Mouse (Mus musculus) Muller cell, postnatal 12 days (primary cell): ENCODE measurements around the gene Amer2.
A peak's percentile ranks its signal among the peaks of the same experiment; 100 is the strongest.

Experiments
- DNase-seq: peaks from one replicate; pipeline ENCODE4 v3.0.0-alpha.2; 2015; ENCODE audit errors: inconsistent ontology term

Gene Amer2

GRCm38 (mm10) chr14:60372821-60373309, at the start of gene Amer2:
Amer2 (plus strand) TSS chr14:60373259.
- no peak for DNase-seq

GRCm38 (mm10) chr14:60340001-60340400, 33.1 kb upstream of the Amer2 start:
- peak; percentile 9 for DNase-seq

- DNase-seq = peak; percentile 34
Observed at GRCm38 (mm10) chr14:60340570-60340969, 32.5 kb upstream of the Amer2 start.

GRCm38 (mm10) chr14:60345326-60345876, 27.7 kb upstream of the Amer2 start:
- no peak for DNase-seq

- DNase-seq = no peak
Observed at GRCm38 (mm10) chr14:60358347-60358746, 14.7 kb upstream of the Amer2 start.

- no peak for DNase-seq
Observed at GRCm38 (mm10) chr14:60361380-60362212, 11.5 kb upstream of the Amer2 start.

GRCm38 (mm10) chr14:60366729-60367128, 6.3 kb upstream of the Amer2 start:
- DNase-seq = no peak

- no peak for DNase-seq
Observed at GRCm38 (mm10) chr14:60368769-60369666, 4.0 kb upstream of the Amer2 start.

- DNase-seq = no peak
Observed at GRCm38 (mm10) chr14:60369667-60370315, 3.3 kb upstream of the Amer2 start.

GRCm38 (mm10) chr14:60377107-60377506, 4.0 kb downstream of the Amer2 start:
- DNase-seq = no peak

GRCm38 (mm10) chr14:60377546-60377945, 4.5 kb downstream of the Amer2 start:
- no peak for DNase-seq

- DNase-seq = peak; percentile 74
Observed at GRCm38 (mm10) chr14:60378057-60378565, 5.1 kb downstream of the Amer2 start.

- DNase-seq = peak; percentile 51
Observed at GRCm38 (mm10) chr14:60378566-60379322, 5.7 kb downstream of the Amer2 start.

- no peak for DNase-seq
Observed at GRCm38 (mm10) chr14:60379323-60379957, 6.4 kb downstream of the Amer2 start.

- DNase-seq = no peak
Observed at GRCm38 (mm10) chr14:60379958-60380330, 6.9 kb downstream of the Amer2 start.

- no peak for DNase-seq
Observed at GRCm38 (mm10) chr14:60381671-60382070, 8.6 kb downstream of the Amer2 start.

GRCm38 (mm10) chr14:60383816-60384215, 10.8 kb downstream of the Amer2 start:
- no peak for DNase-seq

- no peak for DNase-seq
Observed at GRCm38 (mm10) chr14:60384269-60384668, 11.2 kb downstream of the Amer2 start.

- DNase-seq = no peak
Observed at GRCm38 (mm10) chr14:60385079-60385643, 12.1 kb downstream of the Amer2 start.
